Mouse (Mus musculus) heart, embryonic 13.5 days (tissue): ENCODE results near the gene Abcc8. TPM values are rescaled to one million over a fixed set of nuclear protein-coding genes. Genes with fewer than 3 reads are reported as not detected.

Experiments used
- polyA plus RNA-seq: library from polyadenylated mRNA; unstranded; fragments of >200 nt; fragmentation: Nextera tagmentation; extraction: Ambion mirVana; gene quantifications from 2 replicates; pipeline ENCODE4 v1.2.1, GENCODE M21; 2015

Abcc8 gene
- polyA plus RNA-seq, 1 experiment from 2014 or later, result 8.7 TPM

Other genes with a start within 250 kb of the Abcc8 start
- 0.11 and 0.23 TPM in 2 replicates for gene Abcc6, start 149.7 kb downstream of the Abcc8 start, polyA plus RNA-seq
- gene Nomo1, start 146.3 kb downstream of the Abcc8 start, polyA plus RNA-seq, result 37.7 and 39.2 TPM in 2 replicates
- 5.3 and 7.1 TPM in 2 replicates for gene Kcnj11, start 79.3 kb downstream of the Abcc8 start, polyA plus RNA-seq
- gene Ush1c, start 58.5 kb upstream of the Abcc8 start, polyA plus RNA-seq, result 1.8 and 2.2 TPM in 2 replicates
- gene Otog, start 61.0 kb upstream of the Abcc8 start, polyA plus RNA-seq, result 0.04 and 0.05 TPM in 2 replicates
- 0.43 and 0.64 TPM in 2 replicates for gene Myod1, start 196.4 kb upstream of the Abcc8 start, polyA plus RNA-seq
- 0.05 TPM in 1 of 2 replicates, not detected in the other for gene Kcnc1, start 216.5 kb upstream of the Abcc8 start, polyA plus RNA-seq